Mouse (Mus musculus): ENCODE data around the gene Gaa.

GRCm38 (mm10) chr11:119273186-119273930 lies 5.7 kb downstream of the Gaa start:
- TF ChIP-seq CTCF (IDR thresholded peaks at IDR 0.05; ENCODE audit: control insufficient read depth, insufficient read depth, insufficient read length) (peak; percentile 2), USF1 (IDR thresholded peaks at IDR 0.05; ENCODE audit: low read depth) (no peak), MAX (IDR thresholded peaks at IDR 0.05) (no peak), MYOD1 (IDR thresholded peaks at IDR 0.05; ENCODE audit: control insufficient read depth, insufficient read length, low read depth) (no peak), FOSL1 (IDR thresholded peaks at IDR 0.05; ENCODE audit: insufficient read depth, low read length, poor library complexity, severe bottlenecking) (no peak), CEBPB (IDR thresholded peaks at IDR 0.05; ENCODE audit: low read depth) (no peak), MYOG (IDR thresholded peaks at IDR 0.05; ENCODE audit: control insufficient read depth, extremely low read depth, insufficient read length) (no peak)
